Mouse (Mus musculus): ENCODE measurements around the gene Gsx2.

Gsx2 gene

DNA sequence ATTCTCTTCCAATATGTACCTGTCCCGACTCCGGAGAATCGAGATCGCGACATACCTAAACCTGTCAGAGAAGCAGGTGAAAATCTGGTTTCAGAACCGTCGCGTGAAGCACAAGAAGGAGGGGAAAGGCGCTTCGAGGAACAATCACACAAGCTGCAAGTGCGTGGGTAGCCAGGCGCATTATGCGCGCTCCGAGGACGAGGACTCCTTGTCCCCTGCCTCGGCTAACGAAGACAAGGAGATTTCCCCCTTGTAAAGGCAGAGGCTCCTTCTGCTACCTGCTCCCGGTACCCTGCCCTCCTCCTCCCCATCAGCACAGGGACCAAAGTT is 1.6 kb downstream of the Gsx2 start:
- DNase-seq, result no peak

DNA sequence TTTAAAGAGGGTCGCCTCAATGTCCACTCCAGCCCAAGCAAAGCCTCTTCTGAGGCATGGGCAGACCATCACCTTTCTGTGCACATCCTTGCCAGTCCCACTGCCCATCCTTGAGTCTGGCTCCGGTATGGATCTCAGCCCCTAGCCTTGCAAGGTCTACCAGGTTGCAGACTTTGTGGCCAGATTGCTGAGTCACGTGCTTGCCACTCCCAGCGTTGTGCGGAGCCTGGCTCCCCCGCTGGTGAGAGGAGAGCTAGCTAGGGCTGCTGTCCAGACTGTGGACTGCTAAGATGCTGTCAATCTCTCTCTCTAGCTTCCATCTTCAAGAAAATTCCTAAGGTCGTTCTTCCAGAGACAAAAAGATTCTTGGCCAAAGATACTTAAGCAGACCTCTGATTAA is 4.2 kb downstream of the Gsx2 start:
- DNase-seq, result no peak

DNA sequence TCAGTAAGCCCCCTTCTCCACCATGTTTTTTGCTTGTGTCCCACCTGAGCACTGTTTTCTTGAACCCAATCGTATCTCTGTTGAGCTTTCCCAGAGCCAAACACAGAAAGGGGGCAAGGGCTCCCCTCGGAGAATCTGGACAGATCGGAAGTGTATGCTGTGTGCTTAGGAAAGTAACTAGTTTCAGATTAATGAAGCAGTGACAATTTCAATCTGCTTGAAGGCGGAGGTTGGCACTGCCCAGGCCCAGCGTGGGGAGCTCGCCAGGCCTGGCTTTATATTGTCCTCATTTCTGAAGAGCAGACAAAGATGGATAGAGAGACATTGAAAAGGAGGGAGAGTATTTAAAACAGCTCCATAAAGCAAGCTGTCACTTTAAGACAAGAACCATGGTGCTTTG is 7.0 kb downstream of the Gsx2 start:
- DNase-seq, result no peak

DNA sequence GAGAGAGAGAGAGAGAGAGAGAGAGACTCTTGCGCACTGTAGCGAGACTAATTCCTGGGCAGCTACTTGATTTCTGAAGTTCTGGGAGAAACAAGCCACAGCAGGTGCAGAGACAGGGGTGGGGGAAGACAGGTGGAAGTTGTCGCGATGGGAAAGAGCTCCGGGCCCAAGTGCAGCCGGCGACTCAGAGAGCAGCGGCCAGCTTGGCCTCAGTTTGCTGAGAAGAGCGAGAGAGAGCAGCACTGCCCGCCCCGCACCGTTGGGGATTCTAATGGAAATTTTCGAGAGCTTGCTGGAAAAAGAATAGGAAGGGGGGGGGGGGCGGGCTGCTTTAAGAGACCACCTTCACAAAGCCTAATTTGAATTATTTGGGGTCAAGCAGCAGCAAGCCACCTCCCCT is 7.7 kb downstream of the Gsx2 start:
- DNase-seq, result no peak

DNA sequence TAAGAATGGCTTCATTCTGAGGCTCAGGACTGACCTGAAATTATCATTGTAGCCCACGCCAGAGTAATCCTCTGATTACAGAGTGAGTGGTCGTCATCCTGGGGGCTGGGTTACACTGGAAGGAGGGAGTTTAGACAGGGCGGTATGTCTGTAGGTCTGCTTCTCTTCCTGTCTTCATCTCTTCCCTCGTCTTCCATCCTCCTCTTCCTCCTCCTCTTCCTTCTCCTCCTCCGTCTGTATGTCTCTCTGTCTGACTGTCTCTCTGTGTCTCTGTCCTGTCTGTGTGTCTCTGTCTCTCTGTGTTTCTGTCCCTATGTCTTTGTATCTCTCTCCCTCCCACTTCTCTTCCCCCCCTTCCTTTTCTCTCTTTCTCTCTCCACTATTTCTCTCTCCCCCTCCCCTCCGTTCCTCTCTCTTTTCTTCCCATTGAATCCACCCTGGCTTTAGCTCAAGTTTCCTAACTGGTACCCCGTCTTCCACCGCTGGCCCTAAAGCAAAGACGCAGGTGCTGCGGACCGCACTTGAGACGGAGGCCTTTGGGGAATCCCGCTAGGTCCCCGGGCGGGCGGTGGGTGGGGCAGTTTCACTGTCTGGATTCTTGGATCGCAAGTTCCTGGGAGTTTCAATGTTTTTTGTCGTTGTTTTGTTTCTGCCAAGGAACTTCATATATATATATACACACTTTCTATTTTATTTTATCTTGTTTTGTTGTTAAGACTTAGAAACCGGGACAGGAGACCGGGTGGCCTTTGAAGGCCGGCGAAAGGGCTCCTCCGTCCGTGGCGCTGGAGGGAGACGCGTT is 8.4 kb downstream of the Gsx2 start:
- peak; percentile 35 for DNase-seq

DNA sequence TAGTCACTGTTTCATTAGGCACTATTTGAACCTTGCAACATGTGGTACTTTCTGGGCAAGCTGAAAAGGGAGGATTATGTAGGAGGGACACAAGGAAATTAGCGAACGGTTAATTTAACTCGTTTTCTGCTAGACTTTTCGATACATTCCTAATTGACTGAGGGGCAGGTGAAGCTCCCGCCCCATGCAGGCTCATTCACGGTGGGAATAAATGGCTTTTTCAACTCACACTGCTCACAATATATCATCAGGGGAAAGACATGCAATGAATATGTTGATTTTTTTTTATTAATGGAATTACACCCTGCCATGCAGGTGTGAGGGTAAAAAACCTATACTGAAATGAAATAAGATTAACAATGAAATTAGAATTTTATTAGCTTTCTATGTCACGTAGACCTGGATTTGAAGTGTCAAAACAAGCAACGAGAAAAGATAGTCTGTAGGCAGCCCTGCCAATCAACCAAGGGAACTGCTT is 9.0 kb downstream of the Gsx2 start:
- no peak for DNase-seq

DNA sequence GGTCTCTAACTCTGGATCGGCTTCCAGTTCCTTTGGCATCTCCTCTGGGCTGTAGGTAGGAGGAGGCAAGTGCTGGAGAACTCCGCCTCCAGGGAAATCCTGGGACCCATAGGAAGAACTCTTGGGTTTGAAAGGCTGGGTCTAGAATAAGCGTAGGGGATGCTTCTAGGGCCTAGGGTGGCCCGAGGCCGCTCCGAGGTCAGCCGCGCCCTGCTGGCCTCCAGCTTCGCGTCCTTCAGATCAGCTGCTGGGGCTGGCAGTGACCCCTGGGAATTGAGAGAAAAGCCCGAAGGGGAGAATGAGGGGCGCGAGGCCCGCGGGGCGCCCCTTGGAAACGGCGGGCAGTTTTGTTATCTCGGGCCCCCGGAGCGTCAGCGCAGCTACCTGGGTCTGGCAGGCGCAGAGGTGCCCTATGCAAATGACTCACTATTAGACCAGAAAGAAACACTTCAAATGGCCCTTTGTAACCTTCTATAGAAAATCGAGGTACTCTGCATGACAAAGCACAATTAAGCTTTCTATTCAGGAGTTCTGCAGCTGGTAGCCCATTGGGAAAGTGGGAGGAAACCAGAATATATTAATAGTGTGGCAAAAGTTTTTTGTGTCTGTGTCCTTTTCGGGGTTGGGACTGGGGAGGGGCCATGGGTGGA is 9.6 kb downstream of the Gsx2 start:
- DNase-seq, result no peak

DNA sequence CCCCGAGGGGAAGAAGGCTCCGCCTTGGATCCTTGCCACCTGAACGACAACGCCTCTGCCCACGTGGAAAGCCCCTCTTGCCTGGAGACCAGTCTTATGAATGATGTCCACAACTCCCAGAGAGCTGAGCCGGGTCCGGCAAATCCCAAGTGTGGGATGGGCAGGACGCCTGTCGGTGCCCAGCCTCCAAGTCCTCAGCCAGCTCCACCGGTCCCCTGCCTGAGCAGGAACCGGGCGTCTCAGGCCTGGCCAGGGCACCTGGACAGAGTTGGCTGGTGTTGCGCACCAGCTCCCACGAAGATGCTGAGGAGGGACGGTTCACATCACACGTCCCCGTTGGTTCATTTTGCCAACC is 10.1 kb downstream of the Gsx2 start:
- no peak for DNase-seq

DNA sequence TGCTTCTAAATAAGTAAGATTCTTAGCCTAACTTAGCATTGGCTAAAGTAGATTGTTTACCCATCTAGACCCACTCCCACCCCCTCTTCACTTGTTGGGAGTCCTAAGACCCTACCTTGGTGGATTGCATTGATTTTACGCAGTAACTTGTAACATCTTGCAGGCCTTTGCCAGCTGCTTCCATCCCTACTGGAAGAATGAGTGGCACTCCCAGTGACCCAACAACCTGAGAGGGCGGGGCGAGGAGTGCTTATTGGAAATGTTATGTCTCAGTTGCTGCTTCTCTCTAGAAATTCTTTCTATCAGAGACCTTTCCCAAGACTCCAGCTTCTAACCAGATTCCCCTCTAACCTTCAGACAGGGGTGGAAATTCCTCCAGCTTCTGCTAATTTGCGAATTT is 10.5 kb downstream of the Gsx2 start:
- DNase-seq, result no peak

DNA sequence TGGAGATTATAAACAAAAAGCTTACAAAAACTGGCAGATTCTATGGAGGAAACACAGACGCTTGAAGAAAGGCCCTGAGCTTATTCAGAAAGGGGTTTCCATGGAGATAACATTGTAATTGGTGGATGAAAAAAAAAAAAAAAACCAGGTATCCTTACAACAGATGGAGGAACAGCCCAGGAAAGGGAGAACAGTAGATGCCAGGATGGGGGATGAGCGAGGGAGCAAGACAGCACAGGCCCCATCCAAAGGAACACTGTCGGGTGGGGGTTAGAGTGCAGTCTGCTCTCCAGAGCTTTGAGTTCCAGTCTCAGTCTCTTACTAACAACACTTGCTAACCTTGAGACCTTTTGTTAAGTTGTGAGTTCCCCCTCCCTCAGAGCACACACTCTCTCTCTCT is 31.1 kb downstream of the Gsx2 start:
- DNase-seq, result no peak

DNA sequence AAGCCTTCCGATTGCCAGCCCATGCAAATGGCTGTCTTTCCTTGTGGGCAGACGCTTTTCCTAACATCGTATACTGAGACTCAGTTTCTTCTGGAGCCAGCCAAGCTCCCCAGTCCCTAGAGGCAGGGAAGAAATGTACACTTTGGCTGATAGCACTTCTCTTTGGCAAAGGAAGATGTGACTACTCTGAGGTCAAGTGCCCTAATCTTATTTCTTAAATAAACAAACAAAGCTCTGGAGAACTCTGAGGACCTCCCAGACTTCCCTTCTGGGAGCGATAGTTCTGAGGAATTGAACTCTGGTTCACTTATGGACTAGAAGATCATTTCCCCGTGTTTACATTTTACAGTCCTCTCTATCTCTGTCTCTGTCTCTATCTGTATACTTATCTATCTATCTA is 34.0 kb downstream of the Gsx2 start:
- no peak for DNase-seq

DNA sequence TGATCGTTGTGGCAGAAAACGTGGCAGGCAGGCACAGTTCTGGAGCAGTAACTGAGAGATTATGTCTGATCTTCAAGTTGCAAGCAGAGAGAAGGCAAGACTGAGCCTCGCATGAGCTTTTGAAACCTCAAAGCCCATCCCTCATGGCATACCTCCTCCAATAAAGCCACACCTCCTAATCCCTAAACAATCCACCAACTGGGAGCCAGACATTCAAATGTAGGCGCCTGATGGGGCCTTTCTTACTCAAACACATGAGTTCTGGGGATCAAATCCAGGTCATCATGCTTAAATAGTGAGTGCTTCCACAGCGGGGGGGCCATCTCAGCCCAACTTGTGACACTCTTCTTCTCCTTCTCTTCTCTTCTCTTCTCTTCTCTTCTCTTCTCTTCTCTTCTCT is 36.4 kb downstream of the Gsx2 start:
- DNase-seq, result no peak

DNA sequence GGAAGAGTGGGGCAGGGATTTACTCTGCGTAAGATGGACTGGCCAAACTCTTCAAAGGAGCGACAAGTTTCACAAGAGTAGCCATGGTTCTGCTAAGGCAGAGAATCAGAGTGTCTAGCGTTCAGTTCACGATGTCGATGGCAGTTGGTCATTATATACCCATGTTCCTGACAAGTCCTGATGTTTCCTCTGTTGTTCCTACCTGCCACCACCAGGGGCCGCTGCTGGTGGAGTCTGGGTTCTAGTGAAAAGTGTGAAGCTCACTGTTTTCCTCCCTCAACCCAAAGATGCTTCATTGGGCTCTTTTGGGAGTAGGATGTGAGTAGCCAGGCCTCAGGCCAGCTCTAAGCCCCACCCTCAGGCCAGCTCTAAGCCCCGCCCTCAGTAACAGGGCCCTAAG is 43.4 kb downstream of the Gsx2 start:
- DNase-seq, result peak; percentile 11

DNA sequence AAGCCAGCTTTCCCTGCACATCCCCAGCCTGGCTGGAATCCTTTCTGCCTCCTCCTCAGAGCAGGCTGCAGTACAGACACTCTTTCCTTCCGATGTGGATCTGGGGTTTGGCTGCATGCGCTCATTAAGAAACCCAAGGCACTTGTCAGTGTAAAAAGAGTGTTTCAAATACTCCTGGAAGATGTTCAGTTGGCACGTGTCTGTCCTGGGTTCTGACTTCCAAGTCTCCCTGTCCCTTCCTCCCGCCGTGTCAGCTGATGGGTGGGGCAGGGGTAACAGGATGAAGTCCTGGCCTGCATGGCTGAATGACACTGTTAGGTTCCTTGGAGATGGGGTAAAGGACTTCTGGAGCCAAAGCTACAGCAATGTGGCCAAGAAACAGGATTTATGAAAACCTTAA is 46.2 kb downstream of the Gsx2 start:
- no peak for DNase-seq
